14 mouse cellular contexts compared by ENCODE assay signal in the genomic region with DNA sequence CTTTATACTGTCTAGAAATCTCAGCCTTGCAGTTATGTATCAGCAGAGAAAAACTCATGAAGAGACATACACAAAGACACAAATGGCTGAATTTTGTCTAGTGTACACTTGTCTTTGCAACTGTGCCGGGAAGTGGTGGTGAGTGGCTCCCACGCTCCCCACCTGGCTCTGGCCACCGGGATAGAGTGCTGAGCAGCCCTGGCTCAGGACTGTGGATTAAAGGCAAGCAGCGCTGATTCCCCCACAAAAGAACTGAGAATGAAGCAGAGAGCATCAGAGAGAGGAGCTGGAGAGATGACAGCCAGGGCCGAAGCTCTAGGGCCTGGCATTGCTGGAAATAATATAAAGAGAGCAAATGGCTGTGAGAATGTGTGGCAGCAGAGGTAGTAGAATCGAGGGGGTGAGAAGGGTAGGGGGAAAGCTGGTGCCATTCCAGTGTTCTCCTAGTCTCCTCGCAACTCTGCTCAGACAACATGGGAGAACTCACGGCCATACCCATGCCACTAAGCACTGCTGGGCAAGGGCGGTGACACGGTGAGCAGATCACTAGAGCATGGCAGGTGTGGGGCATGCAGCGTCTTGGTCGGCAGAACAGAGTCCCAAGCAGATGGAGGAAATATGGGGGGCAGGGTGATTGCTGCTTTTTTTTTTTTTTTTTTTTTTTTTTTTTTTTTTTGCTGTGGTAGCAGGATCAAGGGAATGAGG.
DNase-seq lines count a peak whose midpoint lies in the region; ATAC-seq and TF ChIP-seq lines count a peak whose summit lies in the region.
"Had no signal": no experiment of that assay in that cellular context is flagged by ENCODE, and none has a peak within 500 bp of the region (broad histone marks: within the 10 kb centered on the region; RNA-seq: fewer than 3 reads in every experiment).

No protein-coding gene starts in this region.

- in situ Hi-C loops in CH12.LX (cut with MboI; ENCODE audit: low pct_ligation_motif_present, low pct_unique_long_range_greater_than_20kb, low sequenced_read_pairs) = no loop called here

- no peak overlapping the region for H3K4me3 ChIP-seq in CH12.LX (replicated peaks in 1 of 3; ENCODE audit: low read depth in 2 of 3, low read length in 2 of 3, poor library complexity in 1 of 3)
- H3K4me3 ChIP-seq in midbrain, embryonic 12.5 days = no peak overlapping the region

- ATAC-seq in frontal cortex, adult (ENCODE audit: low TSS enrichment) = peak; percentile 23; the same call in 1 of the 2 replicates
- ATAC-seq in midbrain, embryonic 12.5 days (ENCODE audit: low FRiP score, low read depth) = peak; percentile 67

- no peaks in the 10 kb centered on the region for H3K79me2 ChIP-seq in CH12.LX (replicated peaks; ENCODE audit: control insufficient read depth, extremely low read depth, insufficient read depth, poor library complexity, severe bottlenecking)

- dilution Hi-C loops in CH12.LX (cut with MboI; ENCODE audit: extremely low pct_ligation_motif_present, extremely low pct_unique_long_range_greater_than_20kb, low sequenced_read_pairs) = no loop called here

- no peak overlapping the region for H3K9ac ChIP-seq in CH12.LX (ENCODE audit: insufficient read depth, low read depth)
- no peak overlapping the region for H3K9ac ChIP-seq in midbrain, embryonic 12.5 days (replicated peaks)

- no peak for TF ChIP-seq POLR2A in CH12.LX (IDR thresholded peaks at IDR 0.05; ENCODE audit: low read depth, low read length)

- no peaks in the 10 kb centered on the region for H3K9me3 ChIP-seq in CH12.LX (replicated peaks; ENCODE audit: low read length)
- H3K9me3 ChIP-seq in midbrain, embryonic 12.5 days = no peaks in the 10 kb centered on the region

- 0 out of 2 replicates have a peak overlapping the region, but pooled peaks have one; percentile 14 for H3K4me2 ChIP-seq in CH12.LX (ENCODE audit: insufficient read depth, low read depth, poor library complexity, severe bottlenecking)
- H3K4me2 ChIP-seq in midbrain, embryonic 12.5 days (replicated peaks) = peak overlapping the region; percentile 38

- no peak overlapping the region for H3K27ac ChIP-seq in CH12.LX (ENCODE audit: insufficient read depth, low read depth)
- H3K27ac ChIP-seq in midbrain, embryonic 12.5 days (replicated peaks) = no peak overlapping the region
- H3K27ac ChIP-seq: macrophage had no signal

- TF ChIP-seq RAD21 in CH12.LX (IDR thresholded peaks at IDR 0.05; ENCODE audit: low read depth, low read length) = no peak

- no peak for TF ChIP-seq EP300 in CH12.LX (IDR thresholded peaks at IDR 0.05; ENCODE audit: low read length)

- WGBS in midbrain, embryonic 12.5 days = 18% methylated on average over 12 of the region's 12 CpGs

- H3K4me1 ChIP-seq in CH12.LX (ENCODE audit: control insufficient read depth in 1 of 2, insufficient read depth in 2 of 2) = no peaks in the 10 kb centered on the region
- peaks cover 9% of the 10 kb centered on the region; the same call in 1 of the 2 replicates for H3K4me1 ChIP-seq in midbrain, embryonic 12.5 days

- no peaks in the 10 kb centered on the region for H3K27me3 ChIP-seq in CH12.LX (replicated peaks)
- H3K27me3 ChIP-seq in midbrain, embryonic 12.5 days = no peaks in the 10 kb centered on the region

- H3K36me3 ChIP-seq in CH12.LX (replicated peaks in 1 of 2; ENCODE audit: control insufficient read depth in 1 of 2, insufficient read depth in 1 of 2, low read length in 1 of 2) = no peaks in the 10 kb centered on the region
- H3K36me3 ChIP-seq in midbrain, embryonic 12.5 days = no peaks in the 10 kb centered on the region

- no peak for TF ChIP-seq CTCF in CH12.LX (conservative IDR thresholded peaks at IDR 0.05 in 1 of 2, IDR thresholded peaks at IDR 0.05 in 1 of 2; ENCODE audit: low read depth in 2 of 2, low read length in 2 of 2)

- no peak for DNase-seq in frontal cortex, postnatal 10 days (ENCODE audit: low spot score in 2 of 2)
- DNase-seq in CH12.LX (ENCODE audit: extremely low read depth) = no peak
- DNase-seq in brain, adult 2 months (ENCODE audit: low read depth, low spot score) = peak; percentile 2
- DNase-seq in right cerebral cortex, postnatal 10 days (ENCODE audit: low spot score in 2 of 2) = no peak
- no peak for DNase-seq in T-cell, adult 2 months (ENCODE audit: low spot score)
- DNase-seq in thymus, postnatal 0 days (ENCODE audit: low spot score) = no peak
- DNase-seq: cerebellum, adult 9-11 months; heart, adult 18-20 months; liver; lung, adult 18-20 months; thymus, postnatal 25 days had no signal

TF ChIP-seq in CH12.LX, 34 proteins besides CTCF, POLR2A, EP300 and RAD21:
- TF ChIP-seq GABPA (IDR thresholded peaks at IDR 0.05; ENCODE audit: insufficient replicate concordance, low read depth, low read length) (no peak), ZNF384 (IDR thresholded peaks at IDR 0.05; ENCODE audit: low read depth, low read length) (peak; percentile 49; the same call in 1 of the 2 replicates)
